Mouse (Mus musculus) stomach, postnatal 0 days (tissue): ENCODE measurements around the gene Gripap1. TPM values are rescaled to one million over a fixed set of nuclear protein-coding genes. Genes with fewer than 3 reads are reported as not detected.
"Not testable (repeated sequence)": the region's sequence is repeated elsewhere in the genome, so short reads cannot be mapped to it uniquely, and the experiment has no call there.

Experiments
- ATAC-seq: fragments of 200-750 bp; cut with Nextera tagmentation; 2 replicates; pipeline ENCODE4 v1.8.0; 2017; ENCODE audit not compliant: low FRiP score, low TSS enrichment
- DNase-seq: peaks from one replicate; pipeline ENCODE4 v3.0.0-alpha.2; 2016; ENCODE audit warnings: low spot score
- H3K27ac ChIP-seq: fragments of 300-500 bp; sonication (generic); replicated peaks from 2 replicates; pipeline ENCODE4 v1.5.1; 2014; ENCODE audit warnings: mild to moderate bottlenecking, control low read depth
- H3K27me3 ChIP-seq: fragments of 300-500 bp; sonication (generic); 2 replicates; pipeline ENCODE4 v1.6.1; 2014; ENCODE audit warnings: low read length; ENCODE audit not compliant: control insufficient read depth, insufficient read depth
- H3K36me3 ChIP-seq: fragments of 300-500 bp; sonication (generic); 2 replicates; pipeline ENCODE4 v1.6.1; 2014; ENCODE audit warnings: low read length, mixed read lengths; ENCODE audit not compliant: control insufficient read depth, insufficient read depth
- H3K4me1 ChIP-seq: fragments of 300-500 bp; sonication (generic); replicated peaks from 2 replicates; pipeline ENCODE4 v1.6.1; 2014; ENCODE audit warnings: antibody characterized with exemption; ENCODE audit not compliant: control insufficient read depth, insufficient read depth
- H3K4me2 ChIP-seq: fragments of 300-500 bp; sonication (generic); replicated peaks from 2 replicates; pipeline ENCODE4 v1.6.1; 2014; ENCODE audit warnings: low read depth, mild to moderate bottlenecking, control low read depth, moderate library complexity
- H3K4me3 ChIP-seq: fragments of 300-500 bp; sonication (generic); 2 replicates; pipeline ENCODE4 v1.5.1; 2014; ENCODE audit warnings: low read depth, low read length, control low read depth
- H3K9ac ChIP-seq: fragments of 300-500 bp; sonication (generic); 2 replicates; pipeline ENCODE4 v1.6.1; 2014; ENCODE audit warnings: mild to moderate bottlenecking, low read length, control low read depth, mixed read lengths
- H3K9me3 ChIP-seq: fragments of 300-500 bp; sonication (generic); 2 replicates; pipeline ENCODE4 v1.6.1; 2016; ENCODE audit warnings: low read length; ENCODE audit not compliant: control insufficient read depth
- CTCF ChIP-seq: IDR thresholded peaks from 2 replicates; pipeline ENCODE4 v1.5.1; 2016; ENCODE audit warnings: antibody characterized with exemption, low read depth, mild to moderate bottlenecking, moderate library complexity
- EP300 ChIP-seq: optimal IDR thresholded peaks from 2 replicates; pipeline ENCODE3; 2016; ENCODE audit warnings: antibody characterized with exemption
- WGBS: fragments of 180-500 bp; shearing (Covaris S2); extraction: QIAGEN DNeasy Blood & Tissue Kit; methylation state at CpG from one replicate; pipeline ENCODE4 v1.1.7; 2014; 5-methylcytosine and 5-hydroxymethylcytosine counted together
- polyA plus RNA-seq: library from polyadenylated mRNA; unstranded; fragments of >200 nt; fragmentation: Nextera tagmentation; extraction: Ambion mirVana; gene quantifications from 2 replicates; pipeline ENCODE4 v1.2.1, GENCODE M21; 2015

Gene Gripap1
- polyA plus RNA-seq, 1 experiment from 2014 or later: 20.0 TPM

DNA sequence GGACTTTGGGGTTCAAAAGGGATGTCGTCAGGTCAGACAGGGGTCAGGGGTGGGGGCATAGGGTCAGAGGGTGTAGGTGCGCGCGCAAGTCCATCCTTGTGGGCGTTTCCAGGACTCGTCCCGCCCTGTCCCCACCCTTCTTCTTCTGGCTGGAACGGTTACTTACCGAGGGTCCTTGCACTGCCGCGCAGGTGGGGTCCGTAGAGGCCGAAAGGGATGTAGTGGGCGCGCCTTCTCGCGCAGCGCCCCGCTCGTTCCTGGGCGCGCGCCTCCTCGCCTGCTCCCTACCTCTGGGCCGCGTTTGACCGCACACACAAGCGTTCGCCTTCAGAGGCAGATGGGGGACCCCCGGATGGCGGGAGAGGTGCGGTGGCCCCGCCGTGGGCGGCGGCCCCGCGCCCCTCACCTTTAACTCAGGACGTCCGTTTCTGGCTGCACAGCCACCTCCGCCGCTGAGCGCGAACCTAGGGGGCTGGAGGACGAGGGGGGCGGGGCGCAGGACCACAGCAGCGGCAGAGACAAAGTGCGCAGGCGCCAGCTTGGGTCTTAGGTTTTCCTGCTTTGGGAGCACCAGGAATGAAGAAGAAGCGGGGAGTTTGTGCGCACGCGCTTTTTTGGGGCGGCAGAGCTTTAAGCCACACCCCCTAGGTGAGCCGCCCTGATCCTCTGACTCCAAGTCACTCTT, 39.0 kb upstream of the Gripap1 start, which contains the start of gene Ccdc120:
TSS of gene Ccdc120 (minus strand) at position 474 of the 685 bp plus-strand sequence.
- Histone ChIP-seq H3K27ac (no peak within 1 kb of the TSS), H3K9ac (peak within 1 kb of the TSS; percentile 64), H3K36me3 (no peaks in the 10 kb centered on the region), H3K27me3 (no peaks in the 10 kb centered on the region), H3K4me2 (peak within 1 kb of the TSS; percentile 62), H3K4me1 (no peaks in the 10 kb centered on the region), H3K9me3 (no peaks in the 10 kb centered on the region), H3K4me3 (peak within 1 kb of the TSS; percentile 54)
- ATAC-seq (peak; percentile 65), DNase-seq (peak; percentile 68)
- TF ChIP-seq EP300 (no peak), CTCF (no peak)
- WGBS: 10% methylated on average over 31 of the region's 56 CpGs

DNA sequence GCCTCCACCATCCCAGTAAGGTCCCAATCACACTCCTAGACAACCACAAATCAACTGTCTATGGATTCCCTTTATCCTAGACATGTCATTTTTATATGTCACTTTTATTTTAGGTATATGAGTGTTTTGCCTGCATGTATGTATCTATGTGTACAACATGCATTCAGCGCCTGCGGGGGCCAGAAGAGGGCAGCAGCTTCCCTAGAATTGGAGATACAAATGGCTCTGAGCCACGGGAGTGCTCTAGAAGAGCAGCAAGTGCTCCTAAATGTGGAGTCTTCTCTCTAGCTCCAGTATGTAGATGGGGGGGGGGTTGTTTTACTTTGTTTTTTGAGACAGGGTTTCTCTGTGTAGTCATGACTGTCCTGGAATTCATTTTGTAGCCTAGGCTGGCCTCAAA, 35.9 kb upstream of the Gripap1 start:
- peak; percentile 12 for DNase-seq

DNA sequence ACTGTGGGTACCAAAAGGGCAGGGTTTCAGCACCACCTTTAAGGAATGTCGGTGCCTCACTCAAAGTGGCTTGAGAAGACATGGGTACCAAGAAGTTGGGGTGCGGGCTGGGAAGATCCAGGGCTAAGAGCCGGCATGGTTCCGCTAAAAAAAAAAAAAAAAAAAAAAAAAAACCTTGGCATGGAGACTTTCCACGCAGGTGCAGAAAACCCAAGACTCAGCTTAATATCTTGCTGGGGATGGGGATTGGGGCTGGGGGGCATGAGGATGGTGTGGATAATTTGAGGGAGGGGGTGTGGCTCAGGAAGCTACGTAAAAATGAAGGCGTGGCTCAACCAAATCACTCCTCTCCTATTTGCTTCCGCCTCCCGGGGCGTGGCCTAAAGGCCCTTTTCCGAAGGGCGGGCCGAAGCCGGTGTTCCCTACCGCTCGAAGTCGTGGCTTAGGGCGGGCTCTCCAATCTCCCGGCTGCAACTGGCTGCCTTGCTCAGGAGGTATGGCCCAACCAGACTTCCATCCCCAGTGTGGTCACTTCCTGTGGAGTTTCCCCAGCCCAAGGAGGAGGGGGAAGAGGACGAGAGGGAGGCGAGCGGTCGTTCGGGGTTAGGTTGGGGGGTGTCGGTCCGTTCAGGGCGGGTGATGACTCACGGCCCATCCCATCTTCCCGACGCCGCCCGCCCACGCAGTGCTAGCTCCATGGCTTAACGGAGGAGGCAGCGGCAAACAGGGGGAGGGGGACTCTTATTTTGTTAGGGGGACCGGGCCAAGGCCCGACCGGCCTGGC, 27.2 kb upstream of the Gripap1 start, which contains the start of gene Tfe3:
TSS of gene Tfe3 (plus strand) at position 424 of the 784 bp plus-strand sequence.
- peak within 1 kb of the TSS; percentile 89 for H3K27ac ChIP-seq
- H3K27me3 ChIP-seq: no peaks in the 10 kb centered on the region
- peak within 1 kb of the TSS; percentile 61 for H3K4me2 ChIP-seq
- H3K9ac ChIP-seq: peak within 1 kb of the TSS; percentile 71
- H3K36me3 ChIP-seq: no peaks in the 10 kb centered on the region
- H3K4me1 ChIP-seq: no peaks in the 10 kb centered on the region
- peak; percentile 92 for DNase-seq
- H3K4me3 ChIP-seq: peak within 1 kb of the TSS; percentile 54
- 22% methylated on average over 35 of the region's 38 CpGs for WGBS
- TF ChIP-seq CTCF: 0 out of 2 replicates have a peak, but pooled peaks have one; percentile 4
- TF ChIP-seq EP300: no peak
- no peaks in the 10 kb centered on the region for H3K9me3 ChIP-seq
- ATAC-seq: peak; percentile 98

More for the DNA sequence above, 35.9 kb upstream of the Gripap1 start:
- ATAC-seq: 0 out of 2 replicates have a peak, but pooled peaks have one; percentile 51
- H3K9me3 ChIP-seq, H3K27ac ChIP-seq, H3K4me1 ChIP-seq, H3K9ac ChIP-seq, H3K36me3 ChIP-seq, H3K27me3 ChIP-seq, H3K4me2 ChIP-seq, H3K4me3 ChIP-seq: not testable (repeated sequence)
- TF ChIP-seq CTCF: peak; percentile 59
- WGBS: 13% methylated on average over 3 of the region's 3 CpGs

DNA sequence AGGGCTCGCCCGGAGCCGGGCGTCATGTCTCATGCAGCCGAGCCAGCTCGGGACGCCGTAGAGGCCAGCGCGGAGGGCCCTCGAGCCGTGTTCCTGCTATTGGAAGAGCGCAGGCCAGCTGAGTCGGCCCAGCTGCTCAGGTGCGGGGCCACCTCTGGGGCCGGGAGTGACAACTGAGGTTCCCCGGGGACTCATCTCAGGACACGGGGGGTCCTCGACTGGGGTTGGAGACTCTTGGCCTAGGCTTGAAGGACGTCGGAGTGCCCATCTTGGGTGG, 26.7 kb upstream of the Gripap1 start:
- ATAC-seq (no peak), DNase-seq (no peak)
- peak overlapping the region; percentile 71 for H3K9ac ChIP-seq
- no peaks in the 10 kb centered on the region for H3K36me3 ChIP-seq
- no peaks in the 10 kb centered on the region for H3K27me3 ChIP-seq
- H3K9me3 ChIP-seq: no peaks in the 10 kb centered on the region
- TF ChIP-seq CTCF (no peak), EP300 (no peak)
- WGBS: 19% methylated on average over 16 of the region's 21 CpGs
- H3K4me1 ChIP-seq: no peaks in the 10 kb centered on the region
- H3K4me3 ChIP-seq: peak overlapping the region; percentile 54
- peak overlapping the region; percentile 89 for H3K27ac ChIP-seq
- H3K4me2 ChIP-seq: peak overlapping the region; percentile 61

DNA sequence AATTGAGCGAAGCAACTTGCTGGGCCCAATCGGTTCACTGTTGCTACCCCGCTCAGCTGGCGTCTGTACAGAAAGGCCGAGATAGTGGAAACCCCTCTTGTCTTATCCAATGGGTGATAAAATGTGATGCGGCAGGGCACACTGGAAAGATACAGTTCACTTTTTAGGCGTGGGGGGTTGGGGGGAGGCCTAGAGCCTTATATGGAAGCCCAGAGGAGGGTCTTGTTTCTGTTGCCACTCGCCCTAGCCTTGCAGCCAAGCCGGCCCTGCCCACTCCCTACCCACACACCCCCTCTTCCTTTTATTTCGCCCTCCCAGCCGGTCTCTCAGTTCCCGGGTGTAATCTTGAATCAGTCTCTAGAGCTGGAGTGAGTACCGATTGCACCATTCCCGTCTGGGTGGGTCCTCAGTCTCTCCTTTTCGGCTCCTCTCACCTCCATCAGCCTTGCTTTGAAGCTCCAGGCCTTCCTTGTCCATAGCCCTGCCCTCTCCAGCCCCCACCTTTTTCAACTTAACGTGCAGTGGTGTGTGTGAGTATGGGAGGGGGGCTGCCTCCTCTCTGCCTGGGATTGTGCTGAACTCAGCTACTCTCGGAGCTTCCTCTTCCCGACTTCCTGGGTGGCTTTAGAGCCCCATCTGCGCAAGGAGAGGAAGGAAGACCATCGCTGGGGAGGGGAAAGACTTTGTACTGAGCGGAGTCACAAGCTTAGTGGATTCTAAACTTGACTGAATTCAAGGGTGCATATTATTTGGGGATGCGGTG, 25.8 kb upstream of the Gripap1 start:
- Histone ChIP-seq H3K27ac (peak overlapping the region; percentile 89; the same call in 1 of the 2 replicates), H3K4me1 (no peaks in the 10 kb centered on the region), H3K36me3 (no peaks in the 10 kb centered on the region), H3K4me3 (peak overlapping the region; percentile 54), H3K27me3 (no peaks in the 10 kb centered on the region), H3K9ac (peak overlapping the region; percentile 71), H3K9me3 (no peaks in the 10 kb centered on the region), H3K4me2 (peak overlapping the region; percentile 61)
- WGBS: 15% methylated on average over 21 of the region's 22 CpGs
- no peak for TF ChIP-seq CTCF
- no peak for TF ChIP-seq EP300
- DNase-seq (peak; percentile 34), ATAC-seq (no peak)
